Mouse (Mus musculus): ENCODE results near the gene Hk3.

DNA sequence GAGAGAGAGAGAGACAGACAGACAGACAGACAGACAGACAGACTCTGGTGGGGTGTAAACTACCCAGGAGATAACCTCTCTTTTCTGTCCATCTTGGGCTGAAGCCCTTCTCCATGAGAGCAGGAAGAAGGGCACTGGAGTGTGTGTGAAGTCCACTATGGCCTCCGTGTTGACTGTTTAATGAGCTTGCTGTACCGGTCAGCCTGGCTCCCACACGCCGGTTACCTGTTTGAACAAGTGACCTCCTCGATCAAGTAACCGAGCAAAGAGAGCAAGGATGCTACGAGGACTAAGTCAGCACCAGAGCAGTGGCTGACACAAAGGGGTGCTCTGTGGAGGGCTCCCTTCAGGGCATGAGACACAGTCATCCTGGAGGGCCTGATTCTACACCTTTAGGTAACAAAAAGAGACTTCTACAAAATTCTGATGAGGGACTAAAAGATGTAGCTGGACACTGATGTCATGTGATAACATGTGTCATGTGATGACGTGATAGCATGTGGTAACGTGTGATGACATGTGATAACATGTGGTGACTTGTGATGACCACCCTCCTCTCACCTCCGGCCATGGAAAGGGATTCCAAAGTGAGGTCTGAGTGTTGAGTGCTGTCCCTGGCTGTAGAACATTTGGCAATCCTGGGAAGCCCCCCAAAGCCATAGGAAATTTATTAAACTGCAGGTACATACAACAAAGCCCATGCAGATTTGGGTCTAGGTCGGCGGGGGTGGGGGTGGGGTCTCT is 3.9 kb downstream of the Hk3 start:
- TF ChIP-seq CTCF (conservative IDR thresholded peaks at IDR 0.05; ENCODE audit: low read length) (no peak), NANOG (IDR thresholded peaks at IDR 0.05; ENCODE audit: borderline replicate concordance, low read length) (no peak), POU5F1 (IDR thresholded peaks at IDR 0.05; ENCODE audit: borderline replicate concordance, low read length) (no peak)
